18 mouse cellular contexts compared by ENCODE assay signal in genomic region chr1:167736793-167737192, GRCm38 (mm10). TPM values are rescaled to one million over a fixed set of nuclear protein-coding genes. Genes with fewer than 3 reads are reported as not detected.
DNase-seq lines count a peak whose midpoint lies in the region; ATAC-seq lines count a peak whose summit lies in the region.
"Had no signal": no experiment of that assay in that cellular context is flagged by ENCODE, and none has a peak within 500 bp of the region (broad histone marks: within the 10 kb centered on the region; RNA-seq: fewer than 3 reads in every experiment).

No protein-coding gene starts in this region.

- H3K27me3 ChIP-seq in neural tube, embryonic 15.5 days (replicated peaks): peaks cover 4% of the 10 kb centered on the region; the same call in 1 of the 2 replicates
- H3K27me3 ChIP-seq: CH12.LX had no signal

- H3K36me3 ChIP-seq in neural tube, embryonic 15.5 days: no peaks in the 10 kb centered on the region
- H3K36me3 ChIP-seq: embryonic facial prominence, embryonic 12.5 days; forebrain, embryonic 12.5 days had no signal

- no peak overlapping the region for H3K4me2 ChIP-seq in neural tube, embryonic 15.5 days
- H3K4me2 ChIP-seq: embryonic facial prominence, embryonic 12.5 days; forebrain, embryonic 12.5 days; midbrain, embryonic 11.5 days had no signal

- no peak for ATAC-seq in neural tube, embryonic 15.5 days (ENCODE audit: low FRiP score)

- no peak overlapping the region for H3K4me3 ChIP-seq in neural tube, embryonic 15.5 days (replicated peaks)
- H3K4me3 ChIP-seq: embryonic facial prominence, embryonic 12.5 days; forebrain, embryonic 12.5 days had no signal

- H3K27ac ChIP-seq in neural tube, embryonic 15.5 days (replicated peaks): no peak overlapping the region
- H3K27ac ChIP-seq: embryonic facial prominence, embryonic 12.5 days; forebrain, embryonic 12.5 days; kidney, postnatal 0 days; liver, embryonic 14.5 days; stomach, postnatal 0 days had no signal

- H3K9ac ChIP-seq in neural tube, embryonic 15.5 days (replicated peaks): no peak overlapping the region
- H3K9ac ChIP-seq: embryonic facial prominence, embryonic 12.5 days; forebrain, embryonic 12.5 days; liver, embryonic 14.5 days had no signal

- 0 out of 2 replicates have a peak, but pooled peaks cover 2% of the 10 kb centered on the region for H3K4me1 ChIP-seq in neural tube, embryonic 15.5 days

- no peaks in the 10 kb centered on the region for H3K9me3 ChIP-seq in neural tube, embryonic 15.5 days (replicated peaks)
- H3K9me3 ChIP-seq: embryonic facial prominence, embryonic 12.5 days; forebrain, embryonic 12.5 days had no signal

- peak; percentile 6 for DNase-seq in cerebellum, adult 9-11 months
- no peak for DNase-seq in cerebellum, adult 18-20 months
- DNase-seq in frontal cortex, postnatal 36 days (ENCODE audit: low spot score in 2 of 2): peak; percentile 9 to 26
- no peak for DNase-seq in frontal cortex, postnatal 14 days (ENCODE audit: low spot score in 2 of 2)
- peak; percentile 45 for DNase-seq in brain, embryonic 18.5 days (ENCODE audit: low read depth, low spot score)
- peak; percentile 24 to 44 for DNase-seq in layer of hippocampus, postnatal 36 days
- no peak for DNase-seq in kidney, postnatal 10 days
- DNase-seq: heart, adult 18-20 months; heart, postnatal 14 days had no signal

- 75% methylated on average over 3 of the region's 3 CpGs for WGBS in neural tube, embryonic 15.5 days

RNA-seq across cellular contexts. Expression of gene Lmx1a, which starts 47.8 kb away (rescaled TPM):
- under 1 TPM; 0.18 to 0.22 TPM for total RNA-seq in layer of hippocampus, postnatal 36 days (2021)
- 0.43 and 0.68 TPM in 2 replicates for polyA plus RNA-seq in neural tube, embryonic 15.5 days (2015; fragmentation: Nextera tagmentation; extraction: Ambion mirVana)
- total RNA-seq: CH12.LX; heart, adult 18-20 months; heart, postnatal 14 days had no signal
- polyA plus RNA-seq: spleen, adult 2 months; stomach, postnatal 0 days had no signal

Comparison
In these comparisons a context has a peak if more than half of its experiments do, and no peak if none do; other contexts are left out.
1. DNase-seq: peak in cerebellum, adult 9-11 months (single experiment), frontal cortex, postnatal 36 days (2 of 2), brain, embryonic 18.5 days (single experiment) and layer of hippocampus, postnatal 36 days (2 of 2); none in cerebellum, adult 18-20 months (0 of 2), frontal cortex, postnatal 14 days (0 of 2) and kidney, postnatal 10 days (single experiment).